Mouse (Mus musculus) CH12.LX (cell line): ENCODE results near the gene Hvcn1.

Experiments
- CTCF ChIP-seq, 2 experiments: IDR thresholded peaks in 1 of 2; conservative IDR thresholded peaks in 1 of 2; 2 replicates each; pipeline ENCODE4 v1.5.1; 2011 to 2012; ENCODE audit warnings: low read depth in 2 of 2, low read length in 2 of 2, improper control_type of control experiment in 1 of 2, inconsistent platforms in 1 of 2, mild to moderate bottlenecking in 1 of 2, moderate library complexity in 1 of 2
- EP300 ChIP-seq: IDR thresholded peaks from 2 replicates; pipeline ENCODE4 v1.6.1; 2011; ENCODE audit warnings: low read length, improper control_type of control experiment
- GABPA ChIP-seq: IDR thresholded peaks from 2 replicates; pipeline ENCODE4 v1.6.1; 2012; ENCODE audit warnings: low read depth, low read length, improper control_type of control experiment, inconsistent platforms; ENCODE audit not compliant: insufficient replicate concordance
- POLR2A ChIP-seq: IDR thresholded peaks from 2 replicates; pipeline ENCODE4 v1.6.1; 2011; ENCODE audit warnings: low read depth, mild to moderate bottlenecking, improper control_type of control experiment, low read length
- SIN3A ChIP-seq: IDR thresholded peaks from 2 replicates; pipeline ENCODE4 v1.6.1; 2012; ENCODE audit warnings: low read length, improper control_type of control experiment, inconsistent platforms
- TCF12 ChIP-seq: IDR thresholded peaks from 2 replicates; pipeline ENCODE4 v1.6.1; 2014; ENCODE audit warnings: low read depth, mild to moderate bottlenecking, inconsistent platforms, low read length, improper control_type of control experiment
- USF1 ChIP-seq: IDR thresholded peaks from 2 replicates; pipeline ENCODE4 v1.6.1; 2014; ENCODE audit warnings: low read depth, mild to moderate bottlenecking, inconsistent platforms, low read length, improper control_type of control experiment
- ZMIZ1 ChIP-seq: IDR thresholded peaks from 2 replicates; pipeline ENCODE4 v1.6.1; 2012; ENCODE audit warnings: low read depth, mild to moderate bottlenecking, inconsistent platforms, low read length, improper control_type of control experiment

DNA sequence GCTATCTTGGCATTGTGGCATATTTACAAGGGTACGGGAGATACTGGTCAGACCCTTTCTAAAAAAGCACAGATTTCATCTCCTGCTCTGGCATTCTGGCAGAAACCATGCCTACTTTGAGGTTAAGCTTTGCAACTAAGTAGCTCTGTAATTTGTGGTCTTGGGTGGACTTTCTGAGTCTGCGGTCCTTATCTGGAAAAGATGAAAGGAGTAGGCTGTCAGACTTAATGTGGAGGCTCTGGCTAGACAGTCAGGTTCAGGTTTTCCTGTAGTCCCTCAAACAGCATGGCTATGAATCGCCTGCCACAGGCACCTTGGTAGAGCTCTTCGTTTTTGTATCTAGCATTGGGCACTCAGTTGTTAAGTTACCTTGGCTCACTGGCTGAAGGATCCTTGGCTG lies 80.4 kb downstream of the Hvcn1 start:
- TF ChIP-seq ZMIZ1 (no peak), CTCF (conservative IDR thresholded peaks at IDR 0.05 in 1 of 2, IDR thresholded peaks at IDR 0.05 in 1 of 2; ENCODE audit: low read depth in 2 of 2, low read length in 2 of 2) (no peak), USF1 (no peak), GABPA (no peak), EP300 (no peak), POLR2A (no peak), TCF12 (no peak), SIN3A (no peak)
